Mouse (Mus musculus): ENCODE results near the gene Col13a1.

Col13a1 gene

GRCm38 (mm10) chr10:61894564-61894963 is 84.3 kb downstream of the Col13a1 start:
- DNase-seq: no peak

GRCm38 (mm10) chr10:61891138-61891537 is 87.8 kb downstream of the Col13a1 start:
- no peak for DNase-seq

GRCm38 (mm10) chr10:61890294-61890693 is 88.6 kb downstream of the Col13a1 start:
- no peak for DNase-seq

- no peak for DNase-seq
Observed at GRCm38 (mm10) chr10:61879427-61879826, 99.5 kb downstream of the Col13a1 start.

- peak; percentile 27 for DNase-seq
Observed at GRCm38 (mm10) chr10:61877787-61878186, 101.1 kb downstream of the Col13a1 start.

DNA sequence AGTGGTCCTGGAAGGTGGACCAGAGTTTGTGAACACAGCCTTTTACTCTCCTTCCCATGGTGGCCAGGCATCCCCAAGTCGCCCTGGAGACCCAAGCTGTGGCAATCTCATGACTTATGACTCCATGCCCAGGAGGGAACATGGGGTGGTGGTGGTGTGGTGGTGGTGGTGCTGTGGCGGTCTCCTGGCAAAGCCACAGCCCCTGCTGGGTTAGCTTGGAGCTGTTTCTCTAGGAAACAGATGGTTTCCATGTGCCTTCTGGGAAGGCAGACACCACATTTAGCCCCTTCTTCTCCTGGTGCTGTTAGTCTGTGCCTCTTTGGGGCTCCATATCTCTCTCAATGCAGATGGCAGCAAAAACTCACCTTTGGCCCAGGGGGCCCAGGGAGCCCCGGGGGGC is 109.1 kb downstream of the Col13a1 start:
- peak; percentile 69 for DNase-seq

DNA sequence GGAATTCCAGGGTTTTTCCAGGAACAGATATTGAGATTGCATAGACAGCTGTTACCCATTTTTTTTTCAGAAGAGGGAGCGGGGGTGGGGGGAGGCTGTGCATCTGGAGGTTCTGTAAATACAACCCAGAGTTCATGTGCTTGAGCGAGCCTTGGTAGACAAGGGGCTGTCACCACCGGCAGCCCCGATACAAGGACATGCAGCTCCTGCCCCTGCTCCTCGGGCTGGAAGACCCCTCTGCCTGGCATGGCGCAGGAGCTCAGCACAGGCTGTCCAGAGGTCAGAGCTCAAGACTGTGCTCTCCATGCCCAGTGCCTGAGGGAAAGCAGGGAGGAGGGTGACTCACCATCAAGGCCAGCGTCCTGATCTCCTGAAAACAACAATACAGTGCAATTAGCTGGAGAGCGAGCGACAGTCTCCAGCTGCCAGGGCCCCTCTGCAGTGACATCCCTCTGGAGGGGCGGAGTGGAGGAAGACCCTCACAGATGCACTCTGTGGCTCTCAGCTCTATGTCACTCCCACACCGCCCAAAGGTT is 112.8 kb downstream of the Col13a1 start:
- DNase-seq: no peak

GRCm38 (mm10) chr10:61859451-61859850 is 119.5 kb downstream of the Col13a1 start:
- no peak for DNase-seq

DNA sequence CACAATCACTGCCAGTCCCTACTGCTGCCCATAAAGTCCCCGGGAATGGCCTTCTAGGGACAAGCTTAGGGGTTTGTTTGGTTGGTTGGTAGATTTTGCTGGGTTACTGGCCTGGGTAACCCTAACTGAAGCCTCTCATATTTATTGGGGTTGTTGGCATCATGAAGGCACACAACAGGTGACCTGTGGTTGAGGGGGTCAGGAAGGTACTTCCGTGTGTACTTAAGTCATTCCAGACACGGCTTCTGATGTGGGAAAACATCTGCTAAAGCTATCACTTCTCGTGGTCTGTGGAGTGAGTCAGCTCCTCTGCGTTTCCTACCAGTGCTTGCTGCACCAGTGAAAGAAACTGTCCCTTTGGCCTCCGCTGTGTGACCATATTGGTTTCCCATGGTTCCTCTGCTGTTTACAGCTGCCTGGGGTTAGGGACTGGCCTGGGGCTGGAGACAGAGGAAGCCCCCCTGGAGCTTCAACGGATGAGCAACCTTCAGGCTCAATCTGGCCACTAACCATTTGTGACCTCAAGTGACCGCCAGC is 123.7 kb downstream of the Col13a1 start:
- DNase-seq: no peak

DNA sequence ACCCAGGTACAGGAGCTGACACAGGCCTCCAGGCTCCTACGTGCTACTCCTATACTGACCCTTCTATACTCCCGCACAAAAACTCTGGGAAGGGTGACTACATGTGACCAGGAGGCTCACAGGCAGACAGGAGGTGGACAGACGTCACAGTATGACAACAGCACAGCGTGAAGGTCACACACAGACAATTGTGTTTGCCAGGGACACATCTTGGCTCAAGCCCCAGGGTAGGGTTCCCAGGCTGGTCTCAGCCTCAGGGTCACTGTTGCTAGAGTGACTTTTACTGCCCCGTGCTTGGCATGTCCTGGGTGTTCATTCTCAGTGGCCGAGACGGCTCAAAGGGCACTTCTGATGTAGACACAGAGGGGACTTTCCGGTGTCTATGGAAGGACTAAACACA is 126.1 kb downstream of the Col13a1 start:
- no peak for DNase-seq

DNA sequence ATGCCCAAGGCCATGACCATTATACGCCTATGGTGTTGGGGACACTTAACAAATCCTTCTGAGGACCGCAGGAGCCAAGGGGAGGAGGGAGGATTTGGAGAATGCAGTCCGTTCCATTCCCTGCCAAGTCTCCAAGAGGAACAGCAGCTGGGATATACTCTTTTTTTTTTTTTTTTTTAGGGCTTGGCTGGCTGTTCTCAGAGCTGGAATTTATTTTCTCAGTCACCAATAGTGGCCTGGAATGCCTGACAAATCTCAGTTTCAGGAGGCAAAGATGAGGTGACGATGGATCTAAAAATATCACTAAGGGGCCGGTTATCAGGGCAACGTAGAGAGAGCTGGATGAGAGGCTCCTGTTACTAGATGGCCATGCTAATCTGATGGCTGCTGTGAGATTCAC is 130.4 kb downstream of the Col13a1 start:
- DNase-seq: no peak

- no peak for DNase-seq
Observed at GRCm38 (mm10) chr10:61845476-61845875, 133.4 kb downstream of the Col13a1 start.

DNA sequence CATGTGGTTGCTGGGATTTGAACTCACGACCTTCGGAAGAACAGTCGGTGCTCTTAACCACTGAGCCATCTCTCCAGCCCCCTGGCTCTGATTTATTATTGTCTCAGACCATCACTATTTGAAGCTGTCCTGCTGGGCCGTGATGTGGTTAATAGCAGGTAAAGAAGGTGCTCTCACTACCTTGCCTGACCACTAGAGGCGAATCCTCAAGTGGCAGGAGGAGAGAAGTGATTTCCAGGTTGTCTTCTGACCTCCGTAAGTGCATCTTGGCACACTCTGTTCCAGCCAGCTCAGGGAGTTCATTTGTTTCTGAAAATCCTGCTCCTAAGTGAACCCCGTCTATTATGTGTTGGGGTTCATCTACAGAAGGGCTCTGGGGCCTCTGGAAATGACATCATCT is 134.4 kb downstream of the Col13a1 start:
- DNase-seq: no peak

- DNase-seq: no peak
Observed at GRCm38 (mm10) chr10:61842261-61842660, 136.6 kb downstream of the Col13a1 start.

DNA sequence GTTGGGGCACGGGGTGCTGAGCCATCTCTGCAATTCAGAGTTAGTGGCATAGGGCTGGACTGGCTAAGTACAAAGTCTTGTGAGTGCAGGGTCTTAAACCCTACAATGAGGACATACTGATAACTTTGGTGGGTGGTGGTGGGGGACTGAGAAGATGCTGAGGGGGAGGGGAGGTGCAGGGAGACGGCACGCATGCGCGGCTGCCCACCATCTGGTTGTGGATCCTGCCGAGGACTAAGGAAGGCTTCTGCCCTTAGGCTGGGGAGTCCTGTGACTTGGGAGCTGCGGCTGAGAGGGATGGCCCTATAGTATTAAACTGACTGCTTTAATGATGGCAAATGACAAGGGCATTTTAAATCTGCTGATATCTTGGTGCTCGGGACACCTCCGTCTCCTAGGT is 139.6 kb downstream of the Col13a1 start:
- no peak for DNase-seq

DNA sequence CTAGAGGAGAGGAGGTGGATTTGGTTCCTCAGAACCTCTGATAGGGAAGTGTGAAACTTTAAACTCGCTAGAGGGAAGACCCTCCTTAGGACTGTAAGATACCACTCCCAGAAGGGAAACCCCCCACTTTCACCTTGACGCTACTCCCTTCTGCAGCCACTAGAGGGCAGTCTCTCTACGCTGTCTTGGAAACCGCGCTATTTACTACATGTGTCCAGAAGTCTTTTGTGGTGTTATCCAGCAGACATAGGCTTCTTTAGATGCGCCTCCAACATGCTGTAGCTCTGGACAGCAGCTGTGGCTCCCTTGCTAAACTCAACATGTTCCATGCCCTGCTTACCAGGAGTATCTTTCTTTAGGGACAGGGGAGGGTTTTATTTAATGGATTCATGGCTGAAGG is 140.1 kb downstream of the Col13a1 start:
- peak; percentile 51 for DNase-seq

DNA sequence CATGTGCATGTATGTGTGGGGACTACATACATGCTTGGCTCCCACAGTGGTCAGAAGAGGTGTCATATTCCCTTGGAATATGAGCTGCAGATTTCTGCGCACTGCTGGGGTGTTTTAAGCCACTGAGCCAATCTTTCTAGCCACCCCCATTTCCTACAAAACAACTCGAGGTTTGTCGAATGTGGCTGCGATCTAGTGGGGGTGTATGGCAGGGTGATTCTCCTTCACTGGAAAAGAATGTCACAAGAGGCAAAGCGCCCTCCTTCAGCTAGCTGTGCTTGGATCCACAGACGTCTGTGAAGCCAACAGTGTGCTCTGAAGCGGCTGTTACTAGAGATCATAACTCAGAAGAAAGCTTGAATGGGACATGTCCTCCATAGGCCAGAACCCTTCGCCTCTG is 141.6 kb downstream of the Col13a1 start:
- no peak for DNase-seq

DNA sequence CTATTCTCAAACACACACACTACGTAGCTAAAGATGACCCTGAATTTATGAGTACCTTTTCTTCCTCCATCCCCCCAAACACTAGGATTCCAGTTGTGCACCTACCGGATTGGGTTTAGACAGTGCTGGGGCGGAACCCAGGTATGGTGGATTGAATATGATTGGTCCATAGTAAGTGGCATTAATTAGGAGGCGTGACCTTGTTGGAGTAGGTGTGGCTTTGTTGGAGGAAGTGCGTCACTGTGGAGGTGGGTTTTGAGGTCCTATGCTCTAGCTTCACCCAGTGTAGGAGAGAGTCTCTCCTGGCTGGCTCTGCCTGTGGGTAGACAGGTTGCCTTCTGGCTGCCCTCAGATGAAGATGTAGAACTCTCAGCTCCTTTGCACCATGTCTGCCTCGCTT is 144.6 kb downstream of the Col13a1 start:
- DNase-seq: no peak

DNA sequence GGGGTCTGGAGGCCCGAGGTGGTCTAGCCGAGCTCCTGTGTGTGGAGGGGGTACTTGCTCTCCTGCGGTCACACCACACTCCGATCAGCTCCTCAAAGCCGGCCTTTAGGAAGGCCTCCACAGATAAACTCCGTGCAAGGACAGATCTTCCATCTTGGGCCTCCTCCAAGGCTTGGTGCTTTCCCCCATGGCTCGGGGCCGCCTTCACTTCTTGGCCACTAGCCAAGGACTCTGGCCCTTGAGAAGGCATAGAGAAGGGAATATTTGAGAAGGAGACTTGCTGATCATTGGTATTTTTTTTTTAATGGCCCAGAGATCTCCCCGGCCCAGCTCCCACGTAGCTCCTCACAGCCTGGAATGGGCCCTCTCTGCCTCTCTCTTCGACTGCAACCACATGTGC is 146.2 kb downstream of the Col13a1 start:
- DNase-seq: no peak

DNA sequence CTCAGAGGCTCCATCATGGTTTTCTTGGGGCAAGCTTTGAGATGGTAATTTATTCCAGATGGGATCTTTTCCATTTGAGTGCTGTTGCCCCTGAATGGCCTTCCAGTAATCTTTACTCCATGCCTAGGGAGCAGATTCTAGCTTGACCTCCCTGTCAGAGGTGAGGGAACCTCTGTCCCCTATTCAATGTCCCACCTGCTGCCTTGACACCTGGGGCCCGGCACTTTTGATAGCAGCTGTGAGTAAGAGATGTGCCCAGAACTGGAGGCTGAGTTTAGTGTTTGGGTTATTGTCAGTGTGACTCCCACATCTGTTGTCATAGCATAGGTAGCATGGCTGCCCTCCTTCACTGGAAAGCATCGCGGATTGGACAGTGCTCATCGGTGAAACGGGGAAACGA is 147.2 kb downstream of the Col13a1 start:
- DNase-seq: no peak

GRCm38 (mm10) chr10:61831251-61831650 is 147.7 kb downstream of the Col13a1 start:
- no peak for DNase-seq

- DNase-seq: no peak
Observed at GRCm38 (mm10) chr10:61830817-61831216, 148.1 kb downstream of the Col13a1 start.

- no peak for DNase-seq
Observed at GRCm38 (mm10) chr10:61829046-61829445, 149.9 kb downstream of the Col13a1 start.

DNA sequence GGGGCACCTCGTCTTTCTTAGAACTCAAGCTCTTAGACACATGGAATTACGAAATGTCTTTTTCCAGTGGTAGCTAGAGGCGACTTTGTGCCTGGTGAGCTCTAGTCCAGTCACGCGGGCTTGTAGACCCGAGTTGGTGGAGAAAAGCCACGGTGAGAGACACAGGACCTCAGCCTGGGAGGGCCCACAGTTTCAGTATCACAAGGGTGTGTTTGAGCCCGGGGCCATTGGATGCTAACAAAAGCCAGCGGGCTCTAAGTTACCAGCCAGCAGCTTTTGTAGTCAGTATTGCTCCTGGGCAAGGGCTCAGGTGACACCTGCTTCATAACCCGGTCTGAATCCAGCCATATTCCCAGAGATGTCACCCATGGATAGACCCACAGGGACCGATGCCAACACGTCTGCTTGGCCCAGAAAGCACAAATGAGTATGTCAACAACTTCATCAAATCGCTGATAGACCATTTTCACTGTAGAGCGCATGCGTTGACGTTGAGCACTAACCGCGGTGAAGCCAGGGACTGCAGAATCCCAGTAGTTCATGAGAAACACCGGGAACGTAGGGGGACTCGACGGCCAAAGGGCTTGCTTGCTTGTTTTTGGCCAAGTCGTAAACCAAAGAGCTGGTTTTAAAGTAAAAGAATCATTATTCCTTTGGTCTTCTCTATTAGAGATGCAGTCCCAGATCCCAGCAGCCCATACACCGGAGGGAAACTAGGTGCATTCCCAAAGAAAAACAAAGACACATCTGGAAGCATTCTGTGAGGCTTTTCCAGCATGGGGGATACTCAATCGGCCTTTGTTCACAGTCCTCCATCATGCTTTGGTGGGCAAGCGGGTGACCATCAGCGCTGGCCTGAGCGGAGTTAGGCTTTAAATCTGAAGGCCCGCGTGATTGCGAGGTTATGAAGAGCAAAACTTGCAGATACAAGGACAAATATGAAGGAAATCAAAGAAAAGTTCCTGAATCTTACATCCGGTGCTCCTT is 150.7 kb downstream of the Col13a1 start:
- no peak for DNase-seq
